Mouse (Mus musculus): Measurements from ENCODE around the gene Ddx55.

Gene Ddx55

DNA sequence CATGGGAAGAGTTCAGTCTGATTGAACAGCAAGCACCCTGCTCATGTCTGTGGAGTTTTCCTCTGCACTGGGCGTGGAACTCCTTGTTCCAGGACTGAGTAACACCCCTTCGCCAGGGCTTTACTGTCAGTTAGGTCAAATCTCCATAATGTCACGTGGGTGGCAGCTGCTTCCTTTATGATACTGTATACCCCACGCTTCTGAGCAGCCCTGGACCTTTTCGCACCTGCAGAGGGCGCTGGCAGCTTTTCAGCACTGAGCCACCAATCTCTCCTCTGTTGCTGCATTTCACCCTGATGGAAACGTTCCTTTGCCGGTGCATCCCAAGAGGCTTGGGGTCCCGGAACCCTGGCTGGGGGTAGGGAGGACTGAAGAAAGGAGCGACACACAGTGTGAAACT is 58.3 kb downstream of the Ddx55 start:
- in situ Hi-C loops (cut with MseI, MboI), result no loop called here

GRCm38 (mm10) chr5:124614709-124615108 is 62.0 kb downstream of the Ddx55 start:
- in situ Hi-C loops (cut with MseI, MboI), result no loop called here

- in situ Hi-C loops (cut with MseI, MboI), result no loop called here
Measured at GRCm38 (mm10) chr5:124618711-124619110, 66.0 kb downstream of the Ddx55 start.

Measured in mouse trophoblast stem cell (cell line).